Mouse (Mus musculus): ENCODE results near the gene Usp32. TPM values are rescaled to one million over a fixed set of nuclear protein-coding genes. Genes with fewer than 3 reads are reported as not detected.

The Usp32 gene
- polyA plus RNA-seq, 1 experiment from 2014 or later, result 3.5 TPM

GRCm38 (mm10) chr11:84976706-84977105 is 163.3 kb downstream of the Usp32 start:
- Histone ChIP-seq H3K27ac (ENCODE audit: low read length) (no peak overlapping the region), H3K4me2 (ENCODE audit: low read depth, low read length) (no peak overlapping the region), H3K27me3 (ENCODE audit: control insufficient read depth, insufficient read depth, low read depth, low read length) (no peaks in the 10 kb centered on the region), H3K9ac (ENCODE audit: low read length) (no peak overlapping the region), H3K9me3 (ENCODE audit: control insufficient read depth, low read length) (no peaks in the 10 kb centered on the region), H3K4me3 (ENCODE audit: low read length) (no peak overlapping the region), H3K4me1 (replicated peaks; ENCODE audit: control insufficient read depth, insufficient read depth, low read length) (no peaks in the 10 kb centered on the region), H3K36me3 (ENCODE audit: control insufficient read depth, insufficient read depth, low read length) (no peaks in the 10 kb centered on the region)
- WGBS, result 74% methylated on average over 3 of the region's 3 CpGs
- no peak for ATAC-seq (ENCODE audit: low read depth)

GRCm38 (mm10) chr11:84974582-84974981 is 165.4 kb downstream of the Usp32 start:
- no peak for ATAC-seq (ENCODE audit: low read depth)
- WGBS, result 41% methylated on average over 7 of the region's 7 CpGs
- H3K27ac ChIP-seq (ENCODE audit: low read length), result no peak overlapping the region
- H3K4me1 ChIP-seq (replicated peaks; ENCODE audit: control insufficient read depth, insufficient read depth, low read length), result no peaks in the 10 kb centered on the region
- H3K9me3 ChIP-seq (ENCODE audit: control insufficient read depth, low read length), result no peaks in the 10 kb centered on the region
- no peaks in the 10 kb centered on the region for H3K27me3 ChIP-seq (ENCODE audit: control insufficient read depth, insufficient read depth, low read depth, low read length)
- no peak overlapping the region for H3K4me2 ChIP-seq (ENCODE audit: low read depth, low read length)
- H3K9ac ChIP-seq (ENCODE audit: low read length), result no peak overlapping the region
- H3K36me3 ChIP-seq (ENCODE audit: control insufficient read depth, insufficient read depth, low read length), result no peaks in the 10 kb centered on the region
- H3K4me3 ChIP-seq (ENCODE audit: low read length), result no peak overlapping the region

DNA sequence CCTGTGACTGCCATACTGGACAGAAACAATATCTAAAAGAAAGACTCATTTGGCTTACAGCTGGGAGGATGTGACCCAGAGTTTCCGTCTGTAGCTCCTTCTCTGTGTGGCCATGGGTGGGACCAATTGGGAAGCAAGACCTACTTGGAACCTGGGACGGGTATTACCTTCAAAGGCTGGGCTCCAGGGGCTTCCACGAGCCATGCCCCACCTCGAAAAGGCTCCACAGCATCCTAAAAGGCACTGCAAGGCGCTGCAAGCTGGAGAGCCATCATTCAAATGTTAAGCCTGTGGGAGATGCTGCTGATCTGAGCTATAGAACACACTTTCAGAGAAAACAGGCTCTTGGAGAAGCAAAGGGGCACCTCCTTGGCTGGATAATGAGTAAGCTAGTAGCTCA is 166.3 kb downstream of the Usp32 start:
- Histone ChIP-seq H3K4me3 (ENCODE audit: low read length) (no peak overlapping the region), H3K27ac (ENCODE audit: low read length) (no peak overlapping the region), H3K4me1 (replicated peaks; ENCODE audit: control insufficient read depth, insufficient read depth, low read length) (no peaks in the 10 kb centered on the region; the same call in 1 of the 2 replicates), H3K9me3 (ENCODE audit: control insufficient read depth, low read length) (no peaks in the 10 kb centered on the region), H3K9ac (ENCODE audit: low read length) (no peak overlapping the region), H3K4me2 (ENCODE audit: low read depth, low read length) (no peak overlapping the region), H3K27me3 (ENCODE audit: control insufficient read depth, insufficient read depth, low read depth, low read length) (no peaks in the 10 kb centered on the region), H3K36me3 (ENCODE audit: control insufficient read depth, insufficient read depth, low read length) (no peaks in the 10 kb centered on the region)
- WGBS, result 44% methylated on average over 5 of the region's 5 CpGs
- no peak for ATAC-seq (ENCODE audit: low read depth)

- Histone ChIP-seq H3K4me2 (ENCODE audit: low read depth, low read length) (no peak overlapping the region), H3K4me3 (ENCODE audit: low read length) (no peak overlapping the region), H3K36me3 (ENCODE audit: control insufficient read depth, insufficient read depth, low read length) (no peaks in the 10 kb centered on the region), H3K27ac (ENCODE audit: low read length) (no peak overlapping the region), H3K4me1 (replicated peaks; ENCODE audit: control insufficient read depth, insufficient read depth, low read length) (peaks cover 4% of the 10 kb centered on the region; the same call in 1 of the 2 replicates), H3K27me3 (ENCODE audit: control insufficient read depth, insufficient read depth, low read depth, low read length) (no peaks in the 10 kb centered on the region), H3K9ac (ENCODE audit: low read length) (no peak overlapping the region), H3K9me3 (ENCODE audit: control insufficient read depth, low read length) (no peaks in the 10 kb centered on the region)
- ATAC-seq (ENCODE audit: low read depth), result no peak
- WGBS, result 61% methylated on average over 3 of the region's 3 CpGs
These were observed 167.9 kb downstream of the Usp32 start for GRCm38 (mm10) chr11:84972067-84972466.

GRCm38 (mm10) chr11:84968775-84969174 is 171.2 kb downstream of the Usp32 start:
- Histone ChIP-seq H3K4me1 (replicated peaks; ENCODE audit: control insufficient read depth, insufficient read depth, low read length) (peaks cover 9% of the 10 kb centered on the region; the same call in 1 of the 2 replicates), H3K36me3 (ENCODE audit: control insufficient read depth, insufficient read depth, low read length) (no peaks in the 10 kb centered on the region), H3K27me3 (ENCODE audit: control insufficient read depth, insufficient read depth, low read depth, low read length) (no peaks in the 10 kb centered on the region), H3K4me3 (ENCODE audit: low read length) (no peak overlapping the region), H3K9me3 (ENCODE audit: control insufficient read depth, low read length) (no peaks in the 10 kb centered on the region), H3K27ac (ENCODE audit: low read length) (0 out of 2 replicates have a peak overlapping the region, but pooled peaks have one; percentile 21), H3K4me2 (ENCODE audit: low read depth, low read length) (no peak overlapping the region), H3K9ac (ENCODE audit: low read length) (no peak overlapping the region)
- peak; percentile 86 for ATAC-seq (ENCODE audit: low read depth)
- WGBS, result 34% methylated on average over 6 of the region's 6 CpGs

DNA sequence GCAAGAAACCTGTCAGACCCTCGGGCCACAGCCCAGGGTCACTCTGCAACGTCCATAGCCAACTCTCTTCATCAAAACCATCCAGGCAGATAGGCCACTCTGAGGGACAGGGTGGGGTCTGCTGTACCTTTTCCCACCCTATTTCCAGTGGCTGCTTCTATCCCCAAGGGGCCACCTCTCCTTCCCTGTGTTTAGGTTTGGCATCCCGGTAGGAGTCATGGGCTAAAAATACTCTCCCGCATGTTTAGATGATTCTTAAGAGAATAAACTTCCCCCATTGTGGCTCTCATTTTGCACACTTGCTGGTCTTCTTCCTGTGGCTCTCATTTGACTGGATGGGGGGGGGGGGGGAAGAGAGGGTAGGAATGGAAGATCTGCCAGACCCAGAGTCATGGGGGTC is 171.7 kb downstream of the Usp32 start:
- 51% methylated on average over 4 of the region's 4 CpGs for WGBS

DNA sequence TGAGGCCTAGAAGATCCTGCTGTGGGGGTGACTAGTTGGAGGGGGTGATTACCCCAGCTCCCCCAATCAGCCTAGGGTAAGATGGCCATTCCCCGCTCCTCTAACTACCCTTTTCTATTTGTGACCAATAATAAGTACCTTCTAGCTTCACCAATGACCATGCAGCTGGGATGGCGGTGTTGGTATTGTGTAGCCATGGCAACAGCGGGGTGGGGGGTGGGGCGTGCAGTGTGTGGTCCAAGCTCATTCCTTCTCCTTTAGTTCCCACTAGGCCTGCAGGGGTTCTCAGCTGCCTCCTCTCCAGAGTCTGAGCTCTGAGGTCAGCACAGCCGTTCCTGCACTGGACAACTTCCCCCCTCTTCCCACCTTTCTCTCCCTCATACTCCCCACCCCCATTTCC is 172.8 kb downstream of the Usp32 start:
- no peaks in the 10 kb centered on the region for H3K36me3 ChIP-seq (ENCODE audit: control insufficient read depth, insufficient read depth, low read length)
- no peak overlapping the region for H3K4me3 ChIP-seq (ENCODE audit: low read length)
- 22% methylated on average over 5 of the region's 5 CpGs for WGBS
- ATAC-seq (ENCODE audit: low read depth), result peak; percentile 31
- H3K27me3 ChIP-seq (ENCODE audit: control insufficient read depth, insufficient read depth, low read depth, low read length), result no peaks in the 10 kb centered on the region
- H3K4me1 ChIP-seq (replicated peaks; ENCODE audit: control insufficient read depth, insufficient read depth, low read length), result peaks cover 9% of the 10 kb centered on the region; the same call in 1 of the 2 replicates
- H3K4me2 ChIP-seq (ENCODE audit: low read depth, low read length), result no peak overlapping the region
- H3K9me3 ChIP-seq (ENCODE audit: control insufficient read depth, low read length), result no peaks in the 10 kb centered on the region
- no peak overlapping the region for H3K9ac ChIP-seq (ENCODE audit: low read length)
- H3K27ac ChIP-seq (ENCODE audit: low read length), result no peak overlapping the region

More for the DNA sequence above, 171.7 kb downstream of the Usp32 start:
- H3K27me3 ChIP-seq (ENCODE audit: control insufficient read depth, insufficient read depth, low read depth, low read length), result no peaks in the 10 kb centered on the region
- no peaks in the 10 kb centered on the region for H3K36me3 ChIP-seq (ENCODE audit: control insufficient read depth, insufficient read depth, low read length)
- H3K4me3 ChIP-seq (ENCODE audit: low read length), result no peak overlapping the region
- H3K9ac ChIP-seq (ENCODE audit: low read length), result no peak overlapping the region
- ATAC-seq (ENCODE audit: low read depth), result no peak
- H3K9me3 ChIP-seq (ENCODE audit: control insufficient read depth, low read length), result no peaks in the 10 kb centered on the region
- peak overlapping the region; percentile 34; the same call in 1 of the 2 replicates for H3K27ac ChIP-seq (ENCODE audit: low read length)
- no peak overlapping the region for H3K4me2 ChIP-seq (ENCODE audit: low read depth, low read length)
- H3K4me1 ChIP-seq (replicated peaks; ENCODE audit: control insufficient read depth, insufficient read depth, low read length), result peaks cover 9% of the 10 kb centered on the region; the same call in 1 of the 2 replicates

DNA sequence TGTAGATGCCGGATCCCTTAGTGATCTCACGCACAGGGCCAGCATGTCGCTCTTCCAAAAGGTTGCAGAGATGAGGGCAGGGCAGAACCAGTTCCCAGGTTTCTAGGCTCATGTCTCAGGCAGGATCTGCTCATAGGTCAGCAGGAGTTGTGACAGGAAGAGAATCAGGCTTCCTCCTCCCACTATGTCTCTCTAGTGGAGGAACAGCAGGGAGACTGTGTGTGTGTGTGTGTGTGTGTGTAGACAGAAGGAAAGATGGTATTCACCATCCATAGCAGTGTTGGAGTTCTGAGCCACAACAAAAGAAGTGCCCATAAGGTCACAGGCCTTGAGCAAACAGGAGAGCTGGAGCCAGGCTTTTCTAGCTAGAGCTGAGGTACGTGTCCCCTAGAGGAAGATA is 173.3 kb downstream of the Usp32 start:
- H3K36me3 ChIP-seq (ENCODE audit: control insufficient read depth, insufficient read depth, low read length), result no peaks in the 10 kb centered on the region
- no peaks in the 10 kb centered on the region for H3K27me3 ChIP-seq (ENCODE audit: control insufficient read depth, insufficient read depth, low read depth, low read length)
- ATAC-seq (ENCODE audit: low read depth), result no peak
- H3K9ac ChIP-seq (ENCODE audit: low read length), result no peak overlapping the region
- no peak overlapping the region for H3K4me2 ChIP-seq (ENCODE audit: low read depth, low read length)
- peaks cover 9% of the 10 kb centered on the region; the same call in 1 of the 2 replicates for H3K4me1 ChIP-seq (replicated peaks; ENCODE audit: control insufficient read depth, insufficient read depth, low read length)
- no peaks in the 10 kb centered on the region for H3K9me3 ChIP-seq (ENCODE audit: control insufficient read depth, low read length)
- no peak overlapping the region for H3K4me3 ChIP-seq (ENCODE audit: low read length)
- no peak overlapping the region for H3K27ac ChIP-seq (ENCODE audit: low read length)
- WGBS, result 42% methylated on average over 4 of the region's 4 CpGs

DNA sequence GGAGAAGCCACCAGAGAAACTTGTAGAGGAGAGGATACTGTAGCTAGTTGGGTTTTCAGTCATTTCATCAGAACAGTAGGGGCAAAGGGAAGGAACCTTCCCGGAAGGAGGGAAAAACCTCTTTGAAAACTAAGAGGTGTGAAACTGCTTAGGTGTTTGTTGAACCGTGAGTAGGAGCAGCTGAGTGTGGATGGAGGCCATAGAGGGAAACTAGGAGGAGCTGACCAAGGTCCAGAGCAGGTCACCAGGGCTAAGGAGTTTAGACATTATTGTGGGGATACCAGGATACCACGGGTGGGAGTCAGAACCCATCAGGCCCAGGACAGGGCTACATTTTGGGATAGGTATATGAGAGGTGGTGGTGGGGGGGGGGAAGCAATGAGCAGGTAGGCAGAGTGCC is 176.4 kb downstream of the Usp32 start:
- WGBS, result 70% methylated on average over 3 of the region's 3 CpGs
- Histone ChIP-seq H3K4me1 (replicated peaks; ENCODE audit: control insufficient read depth, insufficient read depth, low read length) (peaks cover 16% of the 10 kb centered on the region), H3K4me3 (ENCODE audit: low read length) (no peak overlapping the region), H3K27ac (ENCODE audit: low read length) (no peak overlapping the region), H3K4me2 (ENCODE audit: low read depth, low read length) (no peak overlapping the region), H3K36me3 (ENCODE audit: control insufficient read depth, insufficient read depth, low read length) (no peaks in the 10 kb centered on the region), H3K9me3 (ENCODE audit: control insufficient read depth, low read length) (no peaks in the 10 kb centered on the region), H3K9ac (ENCODE audit: low read length) (no peak overlapping the region), H3K27me3 (ENCODE audit: control insufficient read depth, insufficient read depth, low read depth, low read length) (peaks cover 11% of the 10 kb centered on the region)
- no peak for ATAC-seq (ENCODE audit: low read depth)

- Histone ChIP-seq H3K4me2 (ENCODE audit: low read depth, low read length) (no peak overlapping the region), H3K4me3 (ENCODE audit: low read length) (no peak overlapping the region), H3K27ac (ENCODE audit: low read length) (no peak overlapping the region), H3K27me3 (ENCODE audit: control insufficient read depth, insufficient read depth, low read depth, low read length) (peaks cover 21% of the 10 kb centered on the region), H3K4me1 (replicated peaks; ENCODE audit: control insufficient read depth, insufficient read depth, low read length) (peaks cover 25% of the 10 kb centered on the region), H3K36me3 (ENCODE audit: control insufficient read depth, insufficient read depth, low read length) (no peaks in the 10 kb centered on the region), H3K9me3 (ENCODE audit: control insufficient read depth, low read length) (no peaks in the 10 kb centered on the region), H3K9ac (ENCODE audit: low read length) (no peak overlapping the region)
- 95% methylated on average over 4 of the region's 4 CpGs for WGBS
- ATAC-seq (ENCODE audit: low read depth), result no peak
These were observed 177.4 kb downstream of the Usp32 start for GRCm38 (mm10) chr11:84962536-84962935.

All from lung, embryonic 16.5 days (tissue).